Mouse (Mus musculus): ENCODE measurements around the gene Armcx4. TPM values are rescaled to one million over a fixed set of nuclear protein-coding genes. Genes with fewer than 3 reads are reported as not detected.

Armcx4 gene
- 4.0 and 4.4 TPM in 2 replicates for polyA plus RNA-seq (2015; fragmentation: Nextera tagmentation; extraction: Ambion mirVana)

DNA sequence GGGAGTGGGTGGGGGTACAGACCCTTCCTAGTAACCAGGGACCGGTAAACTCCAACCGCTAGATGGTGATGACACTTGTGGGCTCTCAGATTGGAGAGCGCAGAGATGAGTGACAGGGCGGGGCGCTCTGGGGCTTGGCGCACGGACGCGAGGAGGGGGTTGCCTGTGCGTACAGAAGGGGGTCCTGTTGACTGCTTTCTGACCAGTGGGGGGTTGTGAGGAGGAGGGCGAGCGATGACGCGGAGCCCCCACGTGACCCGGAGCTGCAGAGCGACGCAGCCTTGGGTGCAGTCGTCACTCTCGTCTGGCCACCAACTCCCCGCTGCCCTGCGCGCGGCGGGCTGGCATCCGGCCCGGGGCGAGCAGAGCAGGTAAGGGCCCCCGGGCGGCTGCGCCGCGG is at the start of gene Armcx4:
TSS of gene Armcx4 (plus strand) at position 253 of the 400 bp plus-strand sequence.
- H3K36me3 ChIP-seq (ENCODE audit: insufficient read depth, low read length): peaks cover 25% of the 10 kb centered on the region; the same call in 1 of the 2 replicates
- peak within 1 kb of the TSS; percentile 60 for H3K4me3 ChIP-seq (ENCODE audit: low read length)
- 27% methylated on average over 33 of the region's 33 CpGs for WGBS
- ATAC-seq (ENCODE audit: low FRiP score, low TSS enrichment): peak; percentile 96
- H3K4me2 ChIP-seq (replicated peaks; ENCODE audit: low read depth, low read length): peak within 1 kb of the TSS; percentile 47
- H3K4me1 ChIP-seq (ENCODE audit: insufficient read depth, low read length): no peaks in the 10 kb centered on the region; the same call in 1 of the 2 replicates
- H3K27ac ChIP-seq (ENCODE audit: low read length): peak within 1 kb of the TSS; percentile 89
- peaks cover 11% of the 10 kb centered on the region; the same call in 1 of the 2 replicates for H3K27me3 ChIP-seq (ENCODE audit: insufficient read depth, low read length)
- no peaks in the 10 kb centered on the region for H3K9me3 ChIP-seq (ENCODE audit: low read length)
- H3K9ac ChIP-seq (replicated peaks; ENCODE audit: low read length): peak within 1 kb of the TSS; percentile 77

DNA sequence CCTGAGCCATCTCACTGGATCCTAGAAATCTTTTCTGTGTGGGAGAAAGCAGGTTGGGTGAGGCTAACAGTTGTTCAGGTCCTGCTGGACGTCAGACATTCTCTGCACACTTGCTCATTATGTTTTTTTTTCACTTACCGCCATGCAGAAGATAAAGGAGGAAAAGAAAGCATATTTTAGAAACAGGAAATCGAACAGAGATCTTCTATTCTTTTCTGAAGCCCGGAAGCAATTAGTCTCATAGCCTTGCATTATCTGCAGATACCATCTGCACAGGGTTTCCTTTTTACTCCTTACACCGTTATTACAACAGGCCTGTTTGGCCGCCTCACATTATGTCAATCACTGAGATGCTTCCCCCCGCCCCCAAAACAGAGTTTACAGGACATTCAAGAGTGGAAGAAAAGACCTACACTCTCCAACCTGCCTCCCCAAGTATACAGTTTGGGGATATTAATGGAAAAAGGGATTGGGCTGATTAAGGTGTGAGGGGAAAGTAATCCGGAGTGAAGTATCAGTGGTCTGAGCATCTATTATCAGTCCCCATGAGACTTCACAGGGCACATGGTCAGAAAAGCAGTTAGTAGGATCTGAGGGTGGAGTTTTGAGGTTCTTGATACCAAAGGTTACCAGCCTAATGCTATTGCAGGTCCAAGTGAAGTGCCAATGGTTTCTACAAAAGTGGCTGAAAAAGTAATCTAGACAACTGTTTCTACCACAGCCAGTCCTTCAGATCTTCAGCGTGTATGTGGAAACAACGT is 45.1 kb upstream of the Armcx4 start:
- Histone ChIP-seq H3K27ac (ENCODE audit: low read length) (0 out of 2 replicates have a peak overlapping the region, but pooled peaks have one; percentile 29), H3K36me3 (ENCODE audit: insufficient read depth, low read length) (no peaks in the 10 kb centered on the region), H3K4me3 (ENCODE audit: low read length) (no peak overlapping the region), H3K4me1 (ENCODE audit: insufficient read depth, low read length) (no peaks in the 10 kb centered on the region), H3K9me3 (ENCODE audit: low read length) (no peaks in the 10 kb centered on the region), H3K9ac (replicated peaks; ENCODE audit: low read length) (no peak overlapping the region), H3K27me3 (ENCODE audit: insufficient read depth, low read length) (peaks cover 4% of the 10 kb centered on the region; the same call in 1 of the 2 replicates), H3K4me2 (replicated peaks; ENCODE audit: low read depth, low read length) (no peak overlapping the region)
- ATAC-seq (ENCODE audit: low FRiP score, low TSS enrichment): no peak
- 70% methylated on average over 10 of the region's 10 CpGs for WGBS

DNA sequence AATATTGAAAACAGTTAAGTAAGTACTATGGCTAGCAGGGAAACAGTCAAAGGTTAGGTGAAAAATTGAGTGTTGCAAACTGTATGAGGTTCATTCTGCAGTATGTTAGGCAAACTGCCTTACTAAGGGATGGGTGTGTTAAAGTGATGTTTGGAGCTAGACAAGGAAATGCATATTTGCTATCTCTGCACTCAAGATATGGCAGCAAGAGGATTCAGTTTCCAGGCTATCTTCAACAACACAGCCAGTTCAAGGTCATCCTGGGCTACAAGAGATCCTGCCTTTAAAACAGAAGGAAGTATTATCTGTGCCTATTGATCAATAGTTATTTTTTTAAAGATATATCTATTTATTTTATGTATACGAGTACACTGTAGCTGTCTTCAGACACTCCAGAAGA is 40.0 kb upstream of the Armcx4 start:
- Histone ChIP-seq H3K9ac (replicated peaks; ENCODE audit: low read length) (no peak overlapping the region), H3K27ac (ENCODE audit: low read length) (no peak overlapping the region), H3K36me3 (ENCODE audit: insufficient read depth, low read length) (no peaks in the 10 kb centered on the region), H3K27me3 (ENCODE audit: insufficient read depth, low read length) (peaks cover 4% of the 10 kb centered on the region; the same call in 1 of the 2 replicates), H3K9me3 (ENCODE audit: low read length) (no peaks in the 10 kb centered on the region), H3K4me1 (ENCODE audit: insufficient read depth, low read length) (no peaks in the 10 kb centered on the region), H3K4me3 (ENCODE audit: low read length) (no peak overlapping the region), H3K4me2 (replicated peaks; ENCODE audit: low read depth, low read length) (no peak overlapping the region)
- ATAC-seq (ENCODE audit: low FRiP score, low TSS enrichment): no peak
- 90% methylated on average over 1 of the region's 1 CpGs for WGBS

DNA sequence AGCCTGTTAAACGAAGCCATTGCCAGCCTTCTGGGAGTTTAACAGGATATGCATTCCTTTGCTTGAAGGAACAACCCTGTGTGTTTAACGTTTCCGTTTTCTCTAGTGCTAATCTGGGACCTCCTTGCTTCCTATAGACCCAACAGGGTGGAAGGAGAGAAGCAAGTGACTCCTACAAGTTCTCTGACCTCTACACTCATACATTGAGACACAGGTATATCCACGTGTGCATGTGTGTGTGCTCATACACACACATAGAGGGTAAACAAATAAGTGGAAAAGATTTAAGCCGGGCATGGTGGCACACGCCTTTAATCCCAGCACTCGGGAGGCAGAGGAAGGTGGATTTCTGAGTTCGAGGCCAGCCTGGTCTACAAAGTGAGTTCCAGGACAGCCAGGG is 38.9 kb upstream of the Armcx4 start:
- H3K27ac ChIP-seq (ENCODE audit: low read length): 0 out of 2 replicates have a peak overlapping the region, but pooled peaks have one; percentile 18
- no peaks in the 10 kb centered on the region for H3K9me3 ChIP-seq (ENCODE audit: low read length)
- H3K36me3 ChIP-seq (ENCODE audit: insufficient read depth, low read length): no peaks in the 10 kb centered on the region
- H3K27me3 ChIP-seq (ENCODE audit: insufficient read depth, low read length): peaks cover 4% of the 10 kb centered on the region; the same call in 1 of the 2 replicates
- H3K4me3 ChIP-seq (ENCODE audit: low read length): no peak overlapping the region
- H3K4me1 ChIP-seq (ENCODE audit: insufficient read depth, low read length): no peaks in the 10 kb centered on the region
- 60% methylated on average over 8 of the region's 8 CpGs for WGBS
- H3K4me2 ChIP-seq (replicated peaks; ENCODE audit: low read depth, low read length): no peak overlapping the region
- no peak for ATAC-seq (ENCODE audit: low FRiP score, low TSS enrichment)
- H3K9ac ChIP-seq (replicated peaks; ENCODE audit: low read length): no peak overlapping the region

DNA sequence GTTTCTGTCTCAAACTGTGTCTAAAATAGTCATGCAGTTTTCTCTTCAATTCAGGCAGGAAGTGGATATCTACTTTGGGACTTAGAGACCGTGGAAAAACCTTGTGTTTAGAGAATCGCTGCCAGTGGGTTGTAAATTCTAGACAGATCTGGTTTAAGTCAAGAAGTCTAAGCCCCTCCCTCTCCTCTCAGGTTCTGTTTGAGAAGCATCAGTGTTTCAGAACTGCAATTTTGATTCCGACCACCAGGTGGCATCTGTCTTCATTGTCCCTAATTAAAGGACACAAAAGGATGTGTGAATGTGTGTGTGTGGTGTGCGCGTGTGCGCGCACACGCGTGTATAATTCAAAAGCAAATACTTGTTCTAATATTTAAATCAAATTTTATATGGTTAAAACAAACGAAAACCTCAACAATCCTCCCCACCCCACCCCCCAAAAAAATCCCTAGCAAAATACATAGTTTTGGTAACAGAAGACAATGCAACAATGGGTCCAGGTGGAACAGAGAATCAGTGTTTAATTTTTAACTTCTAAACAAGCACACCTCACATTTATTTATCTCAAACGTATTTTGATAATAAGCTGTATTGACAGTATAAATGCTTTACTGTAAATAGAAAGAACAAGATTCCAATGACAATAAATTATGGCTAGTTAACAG is 38.2 kb upstream of the Armcx4 start:
- H3K27me3 ChIP-seq (ENCODE audit: insufficient read depth, low read length): peaks cover under 1% of the 10 kb centered on the region; the same call in 1 of the 2 replicates
- peak; percentile 88 for ATAC-seq (ENCODE audit: low FRiP score, low TSS enrichment)
- H3K4me3 ChIP-seq (ENCODE audit: low read length): no peak overlapping the region
- 25% methylated on average over 11 of the region's 11 CpGs for WGBS
- H3K36me3 ChIP-seq (ENCODE audit: insufficient read depth, low read length): no peaks in the 10 kb centered on the region
- H3K4me2 ChIP-seq (replicated peaks; ENCODE audit: low read depth, low read length): no peak overlapping the region; the same call in 1 of the 2 replicates
- no peak overlapping the region for H3K27ac ChIP-seq (ENCODE audit: low read length)
- H3K4me1 ChIP-seq (ENCODE audit: insufficient read depth, low read length): no peaks in the 10 kb centered on the region
- no peak overlapping the region for H3K9ac ChIP-seq (replicated peaks; ENCODE audit: low read length)
- H3K9me3 ChIP-seq (ENCODE audit: low read length): no peaks in the 10 kb centered on the region

DNA sequence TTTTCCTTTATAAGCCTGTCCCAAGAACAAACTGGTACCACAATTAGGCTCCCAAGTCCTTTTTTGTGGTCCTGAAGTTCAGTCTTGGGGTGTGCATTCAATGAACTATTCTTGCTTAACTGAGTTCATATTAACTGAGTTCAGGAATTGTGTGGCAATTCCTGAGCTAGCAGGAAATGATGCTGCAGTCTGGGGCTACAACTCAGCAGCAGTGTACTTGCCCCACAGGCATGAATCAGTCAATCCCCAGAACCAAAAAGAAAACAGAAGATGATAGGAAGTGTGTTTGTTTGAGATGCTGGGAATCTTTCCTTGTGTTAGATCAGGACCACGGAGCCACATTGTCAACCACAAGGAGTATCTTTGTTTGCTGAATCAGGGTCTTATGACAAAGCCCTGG is 34.3 kb upstream of the Armcx4 start:
- H3K27me3 ChIP-seq (ENCODE audit: insufficient read depth, low read length): no peaks in the 10 kb centered on the region; the same call in 1 of the 2 replicates
- no peak for ATAC-seq (ENCODE audit: low FRiP score, low TSS enrichment)
- WGBS: 80% methylated on average over 1 of the region's 1 CpGs

DNA sequence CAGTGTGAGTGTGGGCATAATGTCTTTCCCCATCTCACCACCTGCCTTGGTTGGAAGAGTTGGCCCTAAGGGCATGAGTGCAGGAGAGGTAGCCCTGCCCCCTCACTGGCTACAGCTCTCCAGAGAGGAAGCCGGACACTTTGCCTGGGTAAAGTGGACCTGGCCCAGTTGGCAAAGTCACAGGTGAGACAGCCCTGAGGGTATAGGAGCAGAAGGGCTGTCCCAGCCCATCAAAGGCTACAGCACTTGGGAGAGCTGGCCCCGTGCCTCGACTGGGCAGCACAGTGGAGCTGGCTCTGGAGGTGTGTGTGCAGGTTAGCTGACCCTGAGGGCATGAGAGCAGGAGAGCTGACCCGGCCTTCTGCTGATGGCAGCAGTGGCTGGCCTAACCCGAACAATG is 24.7 kb upstream of the Armcx4 start:
- H3K9me3 ChIP-seq (ENCODE audit: low read length): no peaks in the 10 kb centered on the region
- no peak overlapping the region for H3K27ac ChIP-seq (ENCODE audit: low read length)
- H3K27me3 ChIP-seq (ENCODE audit: insufficient read depth, low read length): peaks cover 3% of the 10 kb centered on the region; the same call in 1 of the 2 replicates
- H3K9ac ChIP-seq (replicated peaks; ENCODE audit: low read length): no peak overlapping the region
- H3K4me3 ChIP-seq (ENCODE audit: low read length): no peak overlapping the region
- no peaks in the 10 kb centered on the region for H3K36me3 ChIP-seq (ENCODE audit: insufficient read depth, low read length)
- WGBS: 76% methylated on average over 5 of the region's 5 CpGs
- no peak for ATAC-seq (ENCODE audit: low FRiP score, low TSS enrichment)
- H3K4me2 ChIP-seq (replicated peaks; ENCODE audit: low read depth, low read length): no peak overlapping the region
- H3K4me1 ChIP-seq (ENCODE audit: insufficient read depth, low read length): no peaks in the 10 kb centered on the region

More for the DNA sequence above, 34.3 kb upstream of the Armcx4 start:
- H3K4me2 ChIP-seq (replicated peaks; ENCODE audit: low read depth, low read length): no peak overlapping the region
- no peak overlapping the region for H3K9ac ChIP-seq (replicated peaks; ENCODE audit: low read length)
- no peak overlapping the region for H3K4me3 ChIP-seq (ENCODE audit: low read length)
- no peaks in the 10 kb centered on the region for H3K9me3 ChIP-seq (ENCODE audit: low read length)
- H3K27ac ChIP-seq (ENCODE audit: low read length): no peak overlapping the region
- H3K36me3 ChIP-seq (ENCODE audit: insufficient read depth, low read length): no peaks in the 10 kb centered on the region
- no peaks in the 10 kb centered on the region for H3K4me1 ChIP-seq (ENCODE audit: insufficient read depth, low read length)

DNA sequence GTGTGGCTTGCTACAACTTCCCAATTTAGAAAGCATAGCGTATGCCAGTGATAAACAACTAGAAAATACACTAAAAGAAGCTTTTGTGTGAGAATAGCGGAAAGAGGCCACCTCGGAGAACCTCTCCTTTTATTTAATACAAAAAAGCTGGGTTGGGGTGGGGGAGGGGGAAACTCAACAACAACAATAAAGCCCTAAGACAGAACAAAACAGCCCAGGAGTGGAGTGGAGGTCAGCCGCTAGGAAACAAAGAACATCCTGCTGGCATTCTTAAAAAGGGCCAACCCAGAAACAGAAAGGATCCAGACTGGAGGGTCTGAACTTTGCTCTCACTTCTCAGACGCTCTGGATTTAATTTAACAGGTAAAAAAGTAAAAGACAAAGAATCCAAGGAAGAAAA is 11.3 kb upstream of the Armcx4 start:
- Histone ChIP-seq H3K4me2 (replicated peaks; ENCODE audit: low read depth, low read length) (no peak overlapping the region), H3K9ac (replicated peaks; ENCODE audit: low read length) (no peak overlapping the region), H3K4me3 (ENCODE audit: low read length) (no peak overlapping the region), H3K4me1 (ENCODE audit: insufficient read depth, low read length) (no peaks in the 10 kb centered on the region), H3K9me3 (ENCODE audit: low read length) (no peaks in the 10 kb centered on the region), H3K36me3 (ENCODE audit: insufficient read depth, low read length) (no peaks in the 10 kb centered on the region), H3K27ac (ENCODE audit: low read length) (no peak overlapping the region), H3K27me3 (ENCODE audit: insufficient read depth, low read length) (peaks cover 2% of the 10 kb centered on the region; the same call in 1 of the 2 replicates)
- 48% methylated on average over 5 of the region's 5 CpGs for WGBS
- ATAC-seq (ENCODE audit: low FRiP score, low TSS enrichment): no peak

DNA sequence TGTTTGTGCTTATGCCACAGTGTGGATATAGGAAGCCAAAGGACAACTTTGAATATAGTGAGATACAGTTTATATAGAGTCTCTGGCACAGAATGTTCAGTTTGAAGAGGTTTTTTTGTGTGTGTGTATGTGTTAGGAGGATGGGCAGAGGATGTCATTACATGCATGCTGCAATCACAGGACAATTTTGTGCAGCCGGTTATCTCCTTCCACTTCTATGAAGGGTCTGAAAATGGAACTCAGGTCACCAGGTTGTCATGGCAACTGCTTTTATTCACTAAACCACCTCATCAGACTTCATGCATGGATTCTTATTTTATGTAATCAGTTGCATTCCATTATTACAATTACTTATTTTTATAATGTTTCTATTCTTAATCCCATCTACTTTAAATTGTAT is 10.4 kb upstream of the Armcx4 start:
- no peaks in the 10 kb centered on the region for H3K36me3 ChIP-seq (ENCODE audit: insufficient read depth, low read length)
- peaks cover 5% of the 10 kb centered on the region; the same call in 1 of the 2 replicates for H3K27me3 ChIP-seq (ENCODE audit: insufficient read depth, low read length)
- ATAC-seq (ENCODE audit: low FRiP score, low TSS enrichment): no peak
- no peak overlapping the region for H3K9ac ChIP-seq (replicated peaks; ENCODE audit: low read length)
- no peak overlapping the region for H3K4me3 ChIP-seq (ENCODE audit: low read length)
- no peaks in the 10 kb centered on the region for H3K9me3 ChIP-seq (ENCODE audit: low read length)
- no peak overlapping the region for H3K27ac ChIP-seq (ENCODE audit: low read length)
- no peak overlapping the region for H3K4me2 ChIP-seq (replicated peaks; ENCODE audit: low read depth, low read length)
- no peaks in the 10 kb centered on the region for H3K4me1 ChIP-seq (ENCODE audit: insufficient read depth, low read length)
- 93% methylated on average over 1 of the region's 1 CpGs for WGBS

Data from kidney, embryonic 16.5 days (tissue).